In genomic region chr7:127707957-127708206, GRCm38 (mm10) we compare ENCODE assay signal across 8 mouse cellular contexts. TPM values are rescaled to one million over a fixed set of nuclear protein-coding genes. Genes with fewer than 3 reads are reported as not detected.
DNase-seq lines count a peak whose midpoint lies in the region; ATAC-seq and TF ChIP-seq lines count a peak whose summit lies in the region.

No protein-coding gene starts in this region.

- H3K27me3 ChIP-seq in heart, embryonic 12.5 days (replicated peaks) = no peaks in the 10 kb centered on the region
- H3K27me3 ChIP-seq in CH12.LX (replicated peaks) = no peaks in the 10 kb centered on the region
- no peaks in the 10 kb centered on the region for H3K27me3 ChIP-seq in forebrain, embryonic 16.5 days (replicated peaks; ENCODE audit: control insufficient read depth, insufficient read depth, low read length)
- H3K27me3 ChIP-seq in liver, postnatal 0 days (ENCODE audit: insufficient read depth, low read length) = no peaks in the 10 kb centered on the region

- DNase-seq in heart, adult 8-10 months (ENCODE audit: low spot score) = no peak
- DNase-seq in CH12.LX (ENCODE audit: extremely low read depth) = no peak
- no peak for DNase-seq in liver, postnatal 0 days
- DNase-seq in right cerebral cortex, postnatal 25 days = no peak
- DNase-seq in urinary bladder, postnatal 10 days (ENCODE audit: low spot score) = no peak
- DNase-seq in cerebellum, adult 9-10 months = no peak

- peak overlapping the region; percentile 97 for H3K27ac ChIP-seq in heart, embryonic 12.5 days (ENCODE audit: poor library complexity, severe bottlenecking)
- H3K27ac ChIP-seq in CH12.LX (ENCODE audit: insufficient read depth, low read depth) = peak overlapping the region; percentile 92
- H3K27ac ChIP-seq in forebrain, embryonic 16.5 days (ENCODE audit: low read length) = peak overlapping the region; percentile 91
- peak overlapping the region; percentile 94 for H3K27ac ChIP-seq in liver, postnatal 0 days (ENCODE audit: low read depth)

- peaks cover 36% of the 10 kb centered on the region for H3K36me3 ChIP-seq in heart, embryonic 12.5 days
- peaks cover 16 to 35% of the 10 kb centered on the region in 2 experiments for H3K36me3 ChIP-seq in CH12.LX (replicated peaks in 1 of 2; ENCODE audit: control insufficient read depth in 1 of 2, insufficient read depth in 1 of 2, low read length in 1 of 2)
- H3K36me3 ChIP-seq in forebrain, embryonic 16.5 days (ENCODE audit: control insufficient read depth, insufficient read depth) = no peaks in the 10 kb centered on the region
- 0 out of 2 replicates have a peak, but pooled peaks cover 9% of the 10 kb centered on the region for H3K36me3 ChIP-seq in liver, postnatal 0 days (replicated peaks; ENCODE audit: insufficient read depth, low read length)

- TF ChIP-seq RAD21 in CH12.LX (IDR thresholded peaks at IDR 0.05; ENCODE audit: low read depth, low read length) = no peak

- H3K9ac ChIP-seq in heart, embryonic 12.5 days = peak overlapping the region; percentile 82
- peak overlapping the region; percentile 63 for H3K9ac ChIP-seq in CH12.LX (ENCODE audit: insufficient read depth, low read depth)
- peak overlapping the region; percentile 87 for H3K9ac ChIP-seq in forebrain, embryonic 16.5 days (replicated peaks; ENCODE audit: low read depth, low read length)
- H3K9ac ChIP-seq in liver, postnatal 0 days (replicated peaks) = peak overlapping the region; percentile 85

- WGBS in heart, embryonic 12.5 days = under 1% methylated on average over 5 of the region's 5 CpGs
- 0% methylated on average over 5 of the region's 5 CpGs for whole genome bisulfite sequencing in forebrain, embryonic 16.5 days
- 0% methylated on average over 5 of the region's 5 CpGs for WGBS in liver, postnatal 0 days (ENCODE audit: insufficient replicate concordance)

- no peak for ATAC-seq in heart, embryonic 12.5 days (ENCODE audit: insufficient number of reproducible peaks, low FRiP score)
- no peak for ATAC-seq in forebrain, embryonic 16.5 days
- no peak for ATAC-seq in liver, postnatal 0 days

- TF ChIP-seq POLR2A in CH12.LX (IDR thresholded peaks at IDR 0.05; ENCODE audit: low read depth, low read length) = peak; percentile 58

- H3K4me3 ChIP-seq in heart, embryonic 12.5 days = peak overlapping the region; percentile 74
- H3K4me3 ChIP-seq in CH12.LX (replicated peaks in 1 of 3; ENCODE audit: low read depth in 2 of 3, low read length in 2 of 3, poor library complexity in 1 of 3) = peak overlapping the region; percentile 68 to 77 (median 77)
- H3K4me3 ChIP-seq in forebrain, embryonic 16.5 days (replicated peaks; ENCODE audit: low read length) = peak overlapping the region; percentile 77
- peak overlapping the region; percentile 84 for H3K4me3 ChIP-seq in liver, postnatal 0 days (ENCODE audit: low read depth, low read length)

- peak overlapping the region; percentile 72 for H3K4me2 ChIP-seq in heart, embryonic 12.5 days
- peak overlapping the region; percentile 78 for H3K4me2 ChIP-seq in CH12.LX (ENCODE audit: insufficient read depth, low read depth, poor library complexity, severe bottlenecking)
- peak overlapping the region; percentile 61 for H3K4me2 ChIP-seq in forebrain, embryonic 16.5 days (ENCODE audit: low read length)
- peak overlapping the region; percentile 97 for H3K4me2 ChIP-seq in liver, postnatal 0 days (ENCODE audit: low read depth, low read length)

- dilution Hi-C loops in CH12.LX (cut with MboI; ENCODE audit: extremely low pct_ligation_motif_present, extremely low pct_unique_long_range_greater_than_20kb, low sequenced_read_pairs) = no loop called here

- in situ Hi-C loops in CH12.LX (cut with MboI; ENCODE audit: low pct_ligation_motif_present, low pct_unique_long_range_greater_than_20kb, low sequenced_read_pairs) = no loop called here

- no peaks in the 10 kb centered on the region for H3K9me3 ChIP-seq in heart, embryonic 12.5 days (replicated peaks)
- no peaks in the 10 kb centered on the region for H3K9me3 ChIP-seq in CH12.LX (replicated peaks; ENCODE audit: low read length)
- H3K9me3 ChIP-seq in forebrain, embryonic 16.5 days (ENCODE audit: control insufficient read depth, low read length) = no peaks in the 10 kb centered on the region
- H3K9me3 ChIP-seq in liver, postnatal 0 days (ENCODE audit: low read length) = no peaks in the 10 kb centered on the region

- TF ChIP-seq EP300 in CH12.LX (IDR thresholded peaks at IDR 0.05; ENCODE audit: low read length) = peak; percentile 62; the same call in 1 of the 2 replicates
- TF ChIP-seq EP300 in liver, postnatal 0 days (IDR thresholded peaks at IDR 0.05; ENCODE audit: low read depth) = no peak

- peaks cover 28% of the 10 kb centered on the region for H3K4me1 ChIP-seq in heart, embryonic 12.5 days (replicated peaks)
- H3K4me1 ChIP-seq in CH12.LX (ENCODE audit: control insufficient read depth in 1 of 2, insufficient read depth in 2 of 2) = peaks cover 9 to 33% of the 10 kb centered on the region in 2 experiments
- peaks cover 32% of the 10 kb centered on the region for H3K4me1 ChIP-seq in forebrain, embryonic 16.5 days (replicated peaks; ENCODE audit: control insufficient read depth, insufficient read depth, low read length)
- peaks cover 37% of the 10 kb centered on the region for H3K4me1 ChIP-seq in liver, postnatal 0 days (ENCODE audit: insufficient read depth)

- TF ChIP-seq CTCF in CH12.LX (conservative IDR thresholded peaks at IDR 0.05 in 1 of 2, IDR thresholded peaks at IDR 0.05 in 1 of 2; ENCODE audit: low read depth in 2 of 2, low read length in 2 of 2) = no peak
- TF ChIP-seq CTCF in liver, postnatal 0 days (IDR thresholded peaks at IDR 0.05; ENCODE audit: low read depth) = no peak

- no peaks in the 10 kb centered on the region for H3K79me2 ChIP-seq in CH12.LX (replicated peaks; ENCODE audit: control insufficient read depth, extremely low read depth, insufficient read depth, poor library complexity, severe bottlenecking)

TF ChIP-seq in CH12.LX, 34 proteins besides CTCF, POLR2A, EP300 and RAD21 (continues in another document):
- TF ChIP-seq SIN3A (IDR thresholded peaks at IDR 0.05; ENCODE audit: low read length) (peak; percentile 83), E2F4 (IDR thresholded peaks at IDR 0.05; ENCODE audit: insufficient replicate concordance, low read depth, low read length) (no peak), HCFC1 (IDR thresholded peaks at IDR 0.05; ENCODE audit: low read depth, low read length) (peak; percentile 59; the same call in 1 of the 2 replicates), TBP (conservative IDR thresholded peaks at IDR 0.05; ENCODE audit: low read depth, low read length) (peak; percentile 72), CHD2 (IDR thresholded peaks at IDR 0.05; ENCODE audit: low read length) (0 out of 2 replicates have a peak, but pooled peaks have one; percentile 7), MAFK (IDR thresholded peaks at IDR 0.05; ENCODE audit: insufficient replicate concordance, low read length) (no peak), NELFE (IDR thresholded peaks at IDR 0.05; ENCODE audit: low read depth, low read length) (no peak), TCF12 (IDR thresholded peaks at IDR 0.05; ENCODE audit: low read depth, low read length) (peak; percentile 73), MEF2A (IDR thresholded peaks at IDR 0.05; ENCODE audit: borderline replicate concordance, low read depth, low read length) (peak; percentile 72; the same call in 1 of the 2 replicates), POLR2AphosphoS2 (IDR thresholded peaks at IDR 0.05; ENCODE audit: low read depth, low read length) (no peak), ELF1 (IDR thresholded peaks at IDR 0.05; ENCODE audit: low read depth, low read length) (peak; percentile 33; the same call in 1 of the 2 replicates), BHLHE40 (IDR thresholded peaks at IDR 0.05; ENCODE audit: low read depth, low read length) (peak; percentile 6; the same call in 1 of the 2 replicates), USF2 (conservative IDR thresholded peaks at IDR 0.05; ENCODE audit: low read depth, low read length) (no peak), MXI1 (IDR thresholded peaks at IDR 0.05; ENCODE audit: low read depth, low read length) (no peak)

RNA-seq across cellular contexts. Expression of gene Bcl7c, which starts 0.9 kb away (rescaled TPM):
- polyA plus RNA-seq in heart, embryonic 12.5 days (2016; fragmentation: Nextera tagmentation; extraction: Ambion mirVana) = 43.3 and 49.5 TPM in 2 replicates
- total RNA-seq in heart, adult 8-10 months (2022) = 10 to 100 TPM; 37.6 to 44.6 (median 41.4) TPM
- 60.5 and 65.0 TPM in 2 replicates for total RNA-seq in CH12.LX (2012; rRNA removed)
- total RNA-seq in CH12.LX (2014; rRNA removed) = 25.9 and 28.0 TPM in 2 replicates
- polyA plus RNA-seq in CH12.LX (2012; ENCODE audit: insufficient read length, low read depth) = 71.3 and 73.5 TPM in 2 replicates
- 30.6 and 33.8 TPM in 2 replicates for polyA plus RNA-seq in forebrain, embryonic 16.5 days (2015; fragmentation: Nextera tagmentation; extraction: Ambion mirVana)
- 20.1 and 26.5 TPM in 2 replicates for polyA plus RNA-seq in liver, postnatal 0 days (2015; fragmentation: Nextera tagmentation; extraction: Ambion mirVana)

RNA-seq across cellular contexts. Expression of gene Ctf1, which starts 4.7 kb away (rescaled TPM):
- 4.3 and 5.1 TPM in 2 replicates for polyA plus RNA-seq in heart, embryonic 12.5 days (2016; fragmentation: Nextera tagmentation; extraction: Ambion mirVana)
- total RNA-seq in heart, adult 8-10 months (2022) = 10 to 100 TPM in 3 of 4 experiments, 1 to 10 TPM in 1; 9.4 to 12.3 (median 10.2) TPM
- total RNA-seq in CH12.LX (2012; rRNA removed) (not detected in 2 replicates), CH12.LX (2014; rRNA removed) (not detected in 2 replicates)
- not detected in 2 replicates for polyA plus RNA-seq in CH12.LX (2012; ENCODE audit: insufficient read length, low read depth)
- 3.5 and 4.5 TPM in 2 replicates for polyA plus RNA-seq in forebrain, embryonic 16.5 days (2015; fragmentation: Nextera tagmentation; extraction: Ambion mirVana)
- 7.9 and 10.0 TPM in 2 replicates for polyA plus RNA-seq in liver, postnatal 0 days (2015; fragmentation: Nextera tagmentation; extraction: Ambion mirVana)

RNA-seq across cellular contexts. Expression of gene Ctf2, which starts 24.1 kb away (rescaled TPM):
- polyA plus RNA-seq in heart, embryonic 12.5 days (2016; fragmentation: Nextera tagmentation; extraction: Ambion mirVana) = 0.10 TPM in 1 of 2 replicates, not detected in the other
- not detected for total RNA-seq in heart, adult 8-10 months (2022)
- total RNA-seq in CH12.LX (2012; rRNA removed) (0.08 TPM in 1 of 2 replicates, not detected in the other), CH12.LX (2014; rRNA removed) (not detected in 2 replicates)
- 0.36 TPM in 1 of 2 replicates, not detected in the other for polyA plus RNA-seq in CH12.LX (2012; ENCODE audit: insufficient read length, low read depth)
- 0.11 and 0.17 TPM in 2 replicates for polyA plus RNA-seq in forebrain, embryonic 16.5 days (2015; fragmentation: Nextera tagmentation; extraction: Ambion mirVana)
- not detected in 2 replicates for polyA plus RNA-seq in liver, postnatal 0 days (2015; fragmentation: Nextera tagmentation; extraction: Ambion mirVana)

RNA-seq across cellular contexts. Expression of gene Fbxl19, which starts 36.5 kb away (rescaled TPM):
- polyA plus RNA-seq in heart, embryonic 12.5 days (2016; fragmentation: Nextera tagmentation; extraction: Ambion mirVana) = 3.4 and 3.7 TPM in 2 replicates
- 1 to 10 TPM; 1.9 to 4.9 (median 3.2) TPM for total RNA-seq in heart, adult 8-10 months (2022)
- total RNA-seq in CH12.LX (2012; rRNA removed) (25.1 and 28.2 TPM in 2 replicates), CH12.LX (2014; rRNA removed) (22.4 and 22.6 TPM in 2 replicates)
- polyA plus RNA-seq in CH12.LX (2012; ENCODE audit: insufficient read length, low read depth) = 29.3 and 31.7 TPM in 2 replicates
- polyA plus RNA-seq in forebrain, embryonic 16.5 days (2015; fragmentation: Nextera tagmentation; extraction: Ambion mirVana) = 8.0 and 8.4 TPM in 2 replicates
- polyA plus RNA-seq in liver, postnatal 0 days (2015; fragmentation: Nextera tagmentation; extraction: Ambion mirVana) = 1.6 and 1.9 TPM in 2 replicates
